Mouse (Mus musculus) midbrain, embryonic 14.5 days (tissue): ENCODE results near the gene Fads2. TPM values are rescaled to one million over a fixed set of nuclear protein-coding genes. Genes with fewer than 3 reads are reported as not detected.
A peak's percentile ranks its signal among the peaks of the same experiment; 100 is the strongest.
"Not testable (repeated sequence)": the region's sequence is repeated elsewhere in the genome, so short reads cannot be mapped to it uniquely, and the experiment has no call there.

Experiments
- ATAC-seq: fragments of 200-750 bp; cut with Nextera tagmentation; 2 replicates; pipeline ENCODE4 v1.8.0; 2017; ENCODE audit warnings: moderate number of reproducible peaks, moderate library complexity; ENCODE audit not compliant: low FRiP score, low TSS enrichment
- DNase-seq: peaks from one replicate; pipeline ENCODE4 v3.0.0-alpha.2; 2015
- H3K27ac ChIP-seq: fragments of 300-500 bp; sonication (generic); replicated peaks from 2 replicates; pipeline ENCODE4 v1.5.1; 2014; ENCODE audit warnings: mild to moderate bottlenecking, low read depth, low read length, moderate library complexity
- H3K27me3 ChIP-seq: fragments of 300-500 bp; sonication (generic); 2 replicates; pipeline ENCODE4 v1.6.1; 2014; ENCODE audit warnings: low read length, control low read depth, mixed read lengths; ENCODE audit not compliant: control insufficient read depth, insufficient read depth
- H3K36me3 ChIP-seq: fragments of 300-500 bp; sonication (generic); 2 replicates; pipeline ENCODE4 v1.6.1; 2014; ENCODE audit warnings: low read length, control low read depth; ENCODE audit not compliant: control insufficient read depth, insufficient read depth
- H3K4me1 ChIP-seq: fragments of 300-500 bp; sonication (generic); 2 replicates; pipeline ENCODE4 v1.6.1; 2014; ENCODE audit warnings: mild to moderate bottlenecking, antibody characterized with exemption, low read length, control low read depth; ENCODE audit not compliant: control insufficient read depth, insufficient read depth
- H3K4me2 ChIP-seq: fragments of 300-500 bp; sonication (generic); 2 replicates; pipeline ENCODE4 v1.6.1; 2014; ENCODE audit warnings: mild to moderate bottlenecking, low read length, moderate library complexity
- H3K4me3 ChIP-seq: fragments of 300-500 bp; sonication (generic); replicated peaks from 2 replicates; pipeline ENCODE4 v1.5.1; 2014; ENCODE audit warnings: low read depth, low read length
- H3K9ac ChIP-seq: fragments of 300-500 bp; sonication (generic); replicated peaks from 2 replicates; pipeline ENCODE4 v1.6.1; 2014; ENCODE audit warnings: mild to moderate bottlenecking, low read length, moderate library complexity
- H3K9me3 ChIP-seq: fragments of 300-500 bp; sonication (generic); 2 replicates; pipeline ENCODE4 v1.6.1; 2016; ENCODE audit warnings: low read length, control low read depth, mixed read lengths; ENCODE audit not compliant: control insufficient read depth
- WGBS: fragments of 180-500 bp; shearing (Covaris S2); extraction: QIAGEN DNeasy Blood & Tissue Kit; methylation state at CpG from one replicate; pipeline ENCODE4 v1.1.7; 2014; 5-methylcytosine and 5-hydroxymethylcytosine counted together
- polyA plus RNA-seq: library from polyadenylated mRNA; unstranded; fragments of >200 nt; fragmentation: Nextera tagmentation; extraction: Ambion mirVana; gene quantifications from 2 replicates; pipeline ENCODE4 v1.2.1, GENCODE M21; 2014

Fads2 gene
- polyA plus RNA-seq, result 67.3 and 114 TPM in 2 replicates

DNA sequence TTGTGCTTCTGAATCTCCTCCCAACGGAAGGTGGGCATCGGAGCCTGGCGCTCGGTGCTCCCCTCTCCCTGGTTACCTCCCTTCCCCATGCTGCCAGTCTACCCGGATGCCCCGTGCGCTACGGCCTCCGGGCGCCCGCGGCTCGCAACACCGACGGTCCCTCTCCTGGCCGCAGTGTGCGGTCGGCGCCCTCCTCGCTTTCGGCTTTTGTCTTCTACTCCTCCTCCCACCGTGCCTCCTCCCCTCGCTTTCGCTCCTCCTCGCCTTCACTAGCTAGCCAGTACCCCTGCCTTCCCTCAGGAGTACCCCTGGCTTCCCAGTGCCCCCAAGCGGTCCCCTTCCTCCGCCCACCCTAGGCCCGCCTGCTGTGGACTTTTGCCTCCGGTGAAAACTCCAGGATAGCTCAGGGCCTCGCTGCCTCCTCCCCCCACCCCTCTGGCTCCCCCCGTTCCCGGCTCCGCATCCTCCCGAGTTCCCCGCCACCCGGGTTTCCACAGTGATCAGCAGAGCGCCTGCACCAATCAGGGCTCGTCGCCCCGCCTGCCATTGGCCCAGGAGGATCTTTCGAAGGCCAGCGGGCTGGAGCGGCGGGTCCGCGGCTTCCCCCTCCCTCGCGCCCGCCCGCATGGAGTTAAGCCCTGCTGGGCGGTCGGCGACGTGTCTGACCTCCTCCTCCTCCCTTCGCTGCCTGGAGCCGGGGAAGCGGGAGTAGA, at the start of gene Fads2:
Gene Fads2, minus strand, starts transcription at position 406 of the 713 bp plus-strand sequence.
- H3K27ac ChIP-seq, result peak within 1 kb of the TSS; percentile 96
- ATAC-seq (peak; percentile 95), DNase-seq (peak; percentile 97)
- under 1% methylated on average over 55 of the region's 57 CpGs for WGBS
- no peaks in the 10 kb centered on the region for H3K9me3 ChIP-seq
- peak within 1 kb of the TSS; percentile 89 for H3K4me3 ChIP-seq
- no peaks in the 10 kb centered on the region for H3K27me3 ChIP-seq
- H3K4me2 ChIP-seq, result peak within 1 kb of the TSS; percentile 86
- peak within 1 kb of the TSS; percentile 78 for H3K9ac ChIP-seq
- no peaks in the 10 kb centered on the region for H3K36me3 ChIP-seq
- H3K4me1 ChIP-seq, result peaks cover 46% of the 10 kb centered on the region

DNA sequence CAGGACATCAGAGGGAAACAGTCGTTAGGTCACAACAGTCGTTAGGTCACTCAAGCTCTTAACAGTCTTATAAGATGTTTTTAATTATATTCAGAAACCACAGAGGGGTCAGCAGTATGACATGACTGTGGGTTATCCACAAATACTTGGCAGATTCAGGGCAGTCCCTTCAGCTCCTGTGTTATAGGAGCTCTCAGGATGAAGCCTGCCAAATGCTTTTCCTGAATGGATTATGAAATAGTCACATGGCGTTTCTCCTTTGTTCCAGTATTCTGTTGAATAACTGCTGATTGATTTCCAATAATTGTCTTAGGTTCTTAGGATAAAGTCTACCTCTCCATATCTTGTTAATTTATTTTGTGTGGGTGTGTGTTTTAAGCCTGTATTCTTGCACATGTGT, 47.6 kb upstream of the Fads2 start:
- no peak overlapping the region for H3K27ac ChIP-seq
- no peaks in the 10 kb centered on the region for H3K27me3 ChIP-seq
- 82% methylated on average over 3 of the region's 3 CpGs for WGBS
- ATAC-seq (no peak), DNase-seq (no peak)
- H3K4me2 ChIP-seq, result no peak overlapping the region
- no peak overlapping the region for H3K4me3 ChIP-seq
- H3K9ac ChIP-seq, result no peak overlapping the region
- H3K36me3 ChIP-seq, result no peaks in the 10 kb centered on the region
- no peaks in the 10 kb centered on the region for H3K9me3 ChIP-seq
- H3K4me1 ChIP-seq, result no peaks in the 10 kb centered on the region

DNA sequence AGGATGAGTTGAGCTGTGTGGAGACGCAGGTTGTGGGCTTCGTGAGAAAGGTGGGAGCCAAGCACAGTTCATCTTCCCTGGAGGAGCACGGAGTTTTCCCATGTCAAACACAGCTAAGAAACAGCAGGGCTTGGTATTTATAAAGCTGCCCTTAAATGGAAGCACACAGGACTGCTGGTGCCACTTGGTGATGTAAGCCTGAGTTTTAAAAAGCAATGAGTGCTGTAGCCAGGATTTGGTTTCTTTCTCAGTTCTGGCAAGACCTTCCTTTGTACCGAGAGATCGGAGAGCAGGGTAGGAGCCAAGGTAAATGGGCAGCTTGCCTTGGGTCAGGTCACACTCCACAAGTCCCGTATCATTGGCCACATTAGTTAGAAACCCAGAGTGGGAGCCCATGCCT, 47.0 kb upstream of the Fads2 start:
- H3K4me2 ChIP-seq, result no peak overlapping the region
- H3K9me3 ChIP-seq, result no peaks in the 10 kb centered on the region
- no peaks in the 10 kb centered on the region for H3K27me3 ChIP-seq
- no peak overlapping the region for H3K9ac ChIP-seq
- ATAC-seq, result no peak
- 85% methylated on average over 6 of the region's 6 CpGs for WGBS
- no peaks in the 10 kb centered on the region for H3K36me3 ChIP-seq
- no peaks in the 10 kb centered on the region for H3K4me1 ChIP-seq
- no peak for DNase-seq
- H3K27ac ChIP-seq, result no peak overlapping the region
- H3K4me3 ChIP-seq, result no peak overlapping the region

DNA sequence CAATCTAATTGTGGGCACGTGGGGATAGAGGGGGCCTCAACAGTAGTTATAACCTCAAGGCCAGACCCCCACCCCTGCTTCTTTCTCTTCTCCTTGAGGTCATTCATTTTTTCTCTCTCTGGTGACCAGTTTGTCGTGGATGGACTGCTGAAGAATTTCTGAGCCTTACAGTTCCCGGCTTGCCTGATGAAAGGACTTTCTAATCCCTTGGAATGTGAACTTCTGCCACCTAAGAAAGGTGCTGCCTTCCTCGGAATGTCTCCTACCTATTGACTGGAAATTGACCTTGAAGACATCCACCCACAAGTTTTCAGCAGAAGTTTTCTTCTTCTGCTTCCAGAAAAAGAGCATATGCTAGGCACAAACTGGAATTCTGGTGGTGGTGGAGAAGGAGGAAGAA, 42.9 kb upstream of the Fads2 start:
- H3K4me3 ChIP-seq, result no peak overlapping the region
- 51% methylated on average over 4 of the region's 4 CpGs for WGBS

DNA sequence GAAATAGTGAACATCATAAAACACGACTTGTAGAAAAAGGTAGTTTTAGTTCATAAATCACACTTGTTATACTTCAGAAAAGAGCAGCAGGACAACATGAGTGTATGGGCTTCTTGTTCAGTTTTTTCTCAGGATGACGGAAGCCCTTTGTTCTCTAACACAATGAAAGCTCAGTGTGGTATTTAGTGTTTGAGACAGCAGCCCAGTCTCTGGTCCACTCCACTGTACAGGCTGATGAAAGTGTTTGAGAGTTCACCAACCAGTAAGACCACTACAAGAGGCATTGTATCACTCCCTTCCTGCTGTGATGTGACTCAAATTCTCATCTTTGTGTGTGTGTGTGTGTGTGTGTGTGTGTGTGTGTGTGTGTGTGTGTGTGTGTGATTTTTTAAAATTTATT, 42.1 kb upstream of the Fads2 start:
- Histone ChIP-seq H3K4me1 (no peaks in the 10 kb centered on the region), H3K4me3 (no peak overlapping the region), H3K36me3 (no peaks in the 10 kb centered on the region), H3K27ac (no peak overlapping the region), H3K4me2 (no peak overlapping the region), H3K27me3 (no peaks in the 10 kb centered on the region), H3K9me3 (no peaks in the 10 kb centered on the region), H3K9ac (no peak overlapping the region)
- 19% methylated on average over 2 of the region's 2 CpGs for WGBS
- ATAC-seq, result no peak
- peak; percentile 32 for DNase-seq

More for the DNA sequence above, 42.9 kb upstream of the Fads2 start:
- Histone ChIP-seq H3K9ac (no peak overlapping the region), H3K9me3 (no peaks in the 10 kb centered on the region), H3K4me2 (no peak overlapping the region), H3K27me3 (no peaks in the 10 kb centered on the region), H3K27ac (no peak overlapping the region), H3K4me1 (no peaks in the 10 kb centered on the region), H3K36me3 (no peaks in the 10 kb centered on the region)
- no peak for ATAC-seq
- no peak for DNase-seq

DNA sequence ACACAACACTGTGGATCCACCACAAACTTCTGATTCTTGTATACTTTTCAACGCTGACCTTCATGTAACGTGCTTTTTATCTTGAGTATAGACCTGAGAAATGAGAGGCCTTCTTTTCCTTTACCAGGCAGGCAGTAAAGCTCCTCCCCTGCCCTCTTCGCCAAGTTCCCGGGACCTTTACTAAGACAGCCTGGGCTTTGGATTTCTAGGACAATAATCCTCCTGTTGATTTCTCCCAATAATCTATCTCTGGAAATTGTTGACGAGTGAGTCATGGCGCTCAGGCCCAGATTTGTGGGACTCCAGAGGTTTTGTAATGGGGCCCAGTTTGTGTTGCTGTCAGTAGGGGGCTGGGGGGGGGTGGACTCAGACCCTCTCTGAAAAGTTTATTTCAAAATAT, 38.2 kb upstream of the Fads2 start:
- no peak overlapping the region for H3K9ac ChIP-seq
- no peak overlapping the region for H3K4me2 ChIP-seq
- no peaks in the 10 kb centered on the region for H3K4me1 ChIP-seq
- no peak overlapping the region for H3K27ac ChIP-seq
- DNase-seq (no peak), ATAC-seq (no peak)
- WGBS, result 85% methylated on average over 6 of the region's 6 CpGs
- H3K9me3 ChIP-seq, result no peaks in the 10 kb centered on the region
- H3K27me3 ChIP-seq, result no peaks in the 10 kb centered on the region
- H3K36me3 ChIP-seq, result no peaks in the 10 kb centered on the region
- no peak overlapping the region for H3K4me3 ChIP-seq

DNA sequence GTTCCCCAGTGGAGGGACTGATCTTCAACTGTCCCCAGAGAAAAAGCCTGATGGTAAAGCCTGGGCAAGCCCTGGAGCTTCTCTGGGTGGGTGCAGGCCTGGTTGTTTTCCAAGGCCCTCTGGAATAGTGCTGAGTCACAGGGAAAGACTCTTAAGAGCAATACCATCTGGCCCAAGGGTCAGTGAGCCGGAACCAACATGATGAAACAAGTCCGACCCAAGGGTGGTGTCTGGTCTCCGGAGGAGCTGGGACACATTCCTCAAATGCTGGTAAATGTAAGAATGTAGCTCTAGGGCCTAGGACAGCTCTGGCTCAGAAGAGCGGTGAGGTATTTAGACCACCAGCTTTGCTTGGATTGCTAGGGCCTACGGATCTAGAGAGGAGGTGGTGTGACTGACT, 35.9 kb upstream of the Fads2 start:
- Histone ChIP-seq H3K36me3 (no peaks in the 10 kb centered on the region), H3K27ac (no peak overlapping the region), H3K4me3 (no peak overlapping the region), H3K9me3 (no peaks in the 10 kb centered on the region), H3K4me1 (no peaks in the 10 kb centered on the region), H3K4me2 (no peak overlapping the region), H3K27me3 (no peaks in the 10 kb centered on the region), H3K9ac (no peak overlapping the region)
- 82% methylated on average over 5 of the region's 5 CpGs for WGBS
- ATAC-seq (no peak), DNase-seq (no peak)

DNA sequence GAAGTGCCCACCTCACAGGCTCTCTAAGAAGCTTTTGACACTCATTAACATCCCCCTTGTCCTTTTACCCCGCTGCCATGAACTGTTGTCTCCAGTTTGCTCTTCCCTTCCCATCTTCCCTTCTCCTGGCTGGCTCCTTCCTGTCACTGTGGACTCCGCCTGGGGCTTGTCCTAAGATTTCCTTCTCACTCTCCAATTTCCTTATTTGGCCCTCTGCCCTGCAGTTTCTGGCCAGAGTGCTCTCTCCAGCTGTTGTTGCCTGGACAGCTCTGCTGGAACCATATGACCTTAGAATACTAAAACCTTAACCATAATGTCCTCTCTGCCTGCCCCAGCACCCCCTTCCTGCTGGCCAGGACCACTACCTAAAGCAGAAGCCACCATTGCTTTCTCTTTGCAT, 33.1 kb upstream of the Fads2 start:
- WGBS, result 77% methylated on average over 2 of the region's 2 CpGs
- H3K36me3 ChIP-seq, result no peaks in the 10 kb centered on the region
- no peak overlapping the region for H3K27ac ChIP-seq
- no peak overlapping the region for H3K4me3 ChIP-seq
- no peaks in the 10 kb centered on the region for H3K9me3 ChIP-seq
- ATAC-seq, result no peak
- no peak for DNase-seq
- H3K4me2 ChIP-seq, result no peak overlapping the region
- no peaks in the 10 kb centered on the region for H3K4me1 ChIP-seq
- no peak overlapping the region for H3K9ac ChIP-seq
- H3K27me3 ChIP-seq, result no peaks in the 10 kb centered on the region

DNA sequence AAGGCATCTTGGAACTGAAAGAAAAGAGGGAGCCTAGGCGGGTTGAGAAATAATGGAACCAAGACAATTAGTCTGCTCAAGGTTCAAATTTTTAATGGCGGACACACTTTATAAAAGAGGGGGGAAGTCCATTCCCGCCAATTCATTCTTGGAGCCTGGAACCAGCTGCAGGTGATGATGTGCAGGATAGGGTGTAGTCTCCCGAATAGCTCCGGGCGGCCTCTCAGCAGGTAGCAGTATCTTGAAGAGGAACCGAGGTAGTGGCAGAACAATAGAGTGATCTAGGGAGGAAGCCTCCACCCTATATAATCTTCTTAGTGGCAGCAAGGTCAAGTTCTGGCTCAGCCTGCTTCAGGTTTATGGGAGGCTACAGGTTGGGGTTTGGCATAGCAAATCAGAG, 28.0 kb upstream of the Fads2 start:
- not testable (repeated sequence) for H3K9me3 ChIP-seq, ATAC-seq, H3K36me3 ChIP-seq, H3K27ac ChIP-seq, H3K4me2 ChIP-seq, H3K4me3 ChIP-seq, H3K9ac ChIP-seq, H3K4me1 ChIP-seq, H3K27me3 ChIP-seq, DNase-seq
- WGBS, result 76% methylated on average over 7 of the region's 7 CpGs
